Mouse (Mus musculus) 3T3-L1 (cell line): ENCODE measurements around the gene Mon2.

ENCODE experiments used
- DNase-seq: peaks from one replicate; pipeline ENCODE4 v3.0.0-alpha.2; 2015; ENCODE audit warnings: low read depth, low spot score

Gene Mon2

GRCm38 (mm10) chr10:123076245-123077023 lies at the start of gene Mon2:
Gene Mon2, minus strand, starts transcription at chr10:123076505.
- DNase-seq = peak; percentile 93

GRCm38 (mm10) chr10:123120666-123121392 lies 44.5 kb upstream of the Mon2 start:
- DNase-seq = peak; percentile 32

- no peak for DNase-seq
Observed at GRCm38 (mm10) chr10:123116861-123117260, 40.6 kb upstream of the Mon2 start.

DNA sequence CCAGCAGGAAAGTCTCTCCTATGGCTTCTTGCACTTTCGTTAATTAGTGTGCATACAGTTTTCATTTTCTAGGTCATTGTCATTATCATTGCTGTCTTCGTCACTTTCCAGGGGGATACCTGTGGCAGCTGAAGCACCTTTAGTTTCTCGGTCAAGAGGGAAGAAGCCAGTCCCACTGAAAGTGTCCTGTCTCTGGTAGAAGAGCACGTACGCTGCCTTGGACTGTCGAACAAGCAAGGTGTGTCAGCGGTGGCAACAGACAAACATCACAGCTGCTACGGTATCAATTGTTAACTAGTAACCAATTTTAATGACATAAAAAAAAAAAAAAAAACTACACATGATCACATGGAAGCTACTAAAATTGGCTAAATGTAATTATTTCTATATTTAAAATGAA lies 37.2 kb upstream of the Mon2 start:
- no peak for DNase-seq

DNA sequence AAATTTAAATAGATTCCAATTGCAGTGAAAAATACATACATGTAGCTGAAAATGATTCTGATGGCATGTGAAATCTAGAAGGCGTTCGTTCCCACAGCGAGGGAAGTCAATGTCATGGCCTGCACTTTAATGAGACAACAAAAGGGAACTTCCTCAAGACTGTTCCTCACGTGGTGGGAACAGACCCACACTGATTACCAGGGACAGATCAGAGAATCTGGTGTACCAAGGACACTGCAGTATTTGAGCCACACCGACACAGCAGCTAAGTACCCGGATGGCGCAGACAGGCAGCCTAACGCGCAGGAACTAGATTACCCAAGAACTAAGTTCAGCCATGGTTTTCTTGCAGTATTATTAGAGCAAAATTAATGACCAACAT lies 36.5 kb upstream of the Mon2 start:
- no peak for DNase-seq

DNA sequence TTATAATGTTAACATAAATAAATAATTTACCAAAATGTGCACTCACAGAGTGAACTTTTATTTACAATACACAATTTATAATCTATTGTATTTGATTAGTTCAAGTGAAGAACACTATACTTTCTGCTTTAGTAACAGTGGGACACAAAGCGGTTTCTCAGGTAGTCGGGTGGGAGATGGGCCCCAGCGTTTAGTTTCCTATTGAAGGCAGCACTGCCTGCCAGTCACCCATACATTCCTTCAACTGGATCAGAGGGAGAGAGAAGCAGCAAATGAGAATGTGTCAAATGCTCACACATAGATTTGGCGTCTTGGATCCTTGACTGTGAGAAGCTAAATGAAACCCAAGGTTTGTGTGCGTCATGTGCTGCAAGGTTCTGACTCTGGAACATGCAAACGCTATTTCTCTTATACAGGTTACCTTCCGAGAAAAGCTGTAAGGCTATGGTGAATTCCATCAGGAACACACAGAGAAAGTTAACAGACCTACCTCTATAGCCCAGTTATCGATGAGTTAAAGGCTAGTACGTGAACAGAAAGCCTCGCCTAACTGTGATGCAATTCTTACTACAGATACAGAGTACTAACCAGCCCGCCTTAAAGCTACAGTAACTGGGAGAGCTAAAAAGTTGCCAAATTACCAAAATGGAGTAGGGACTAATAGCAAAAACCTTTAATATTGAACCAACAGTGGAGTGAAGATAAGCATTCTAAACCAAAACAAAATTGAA lies 35.9 kb upstream of the Mon2 start:
- no peak for DNase-seq

- DNase-seq = no peak
Observed at GRCm38 (mm10) chr10:123110548-123110947, 34.2 kb upstream of the Mon2 start.

DNA sequence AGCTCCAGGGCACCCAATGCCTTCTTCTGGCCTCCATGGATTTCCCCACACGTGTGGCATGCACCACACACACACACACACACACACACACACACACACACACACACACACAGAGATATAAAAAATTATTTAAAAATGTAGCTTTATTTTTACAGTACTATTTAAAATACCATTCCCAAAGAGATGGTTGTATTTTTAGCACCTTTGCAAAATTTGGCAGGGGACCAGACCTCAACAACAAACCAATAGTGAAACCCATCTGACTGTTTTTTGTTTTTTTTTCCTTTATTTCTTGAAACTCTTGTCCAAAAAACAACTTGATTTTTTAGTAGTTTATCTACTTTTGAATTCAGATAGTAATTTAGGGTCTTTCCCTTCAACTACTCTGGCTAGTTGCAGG lies 32.2 kb upstream of the Mon2 start:
- no peak for DNase-seq

DNA sequence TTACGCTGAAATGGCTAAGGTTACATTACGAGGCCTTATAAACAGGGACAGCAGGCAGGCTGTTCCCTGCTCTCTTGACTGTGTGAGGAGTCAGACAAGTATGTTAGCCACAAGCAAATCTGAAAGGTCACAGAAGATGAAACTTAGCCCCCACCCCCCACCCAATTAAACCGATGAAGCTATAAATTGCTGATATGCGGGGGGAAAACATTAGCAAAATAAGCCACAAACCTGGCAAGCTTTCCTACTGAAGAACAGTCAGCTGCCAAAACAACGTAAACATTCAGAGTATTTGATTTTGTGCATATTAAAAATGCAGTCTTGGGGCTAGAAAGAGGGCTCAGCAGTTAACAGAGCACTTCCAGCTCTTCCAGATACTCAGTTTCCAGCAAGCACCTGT lies 31.8 kb upstream of the Mon2 start:
- DNase-seq = no peak

DNA sequence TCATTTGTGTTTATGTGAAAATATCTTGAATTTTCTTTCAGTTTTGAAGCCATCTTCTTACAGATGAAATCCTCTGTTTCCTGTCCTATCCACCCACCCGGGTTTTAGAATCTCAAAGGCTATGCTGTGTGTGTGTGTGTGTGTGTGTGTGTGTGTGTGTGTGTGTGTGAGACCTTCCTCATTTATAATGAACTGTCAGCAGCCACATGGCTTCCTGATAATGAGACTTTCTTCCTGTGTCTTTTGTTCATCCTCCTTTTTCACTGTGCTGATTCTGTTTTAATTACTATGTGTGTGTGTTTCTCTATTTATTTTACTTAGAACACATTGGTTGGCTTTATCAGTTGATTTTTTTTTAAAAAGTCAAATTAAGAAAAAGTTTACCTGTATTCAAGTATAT lies 25.0 kb upstream of the Mon2 start:
- DNase-seq = no peak

GRCm38 (mm10) chr10:123100584-123100983 lies 24.3 kb upstream of the Mon2 start:
- DNase-seq = no peak

- peak; percentile 28 for DNase-seq
Observed at GRCm38 (mm10) chr10:123094504-123094903, 18.2 kb upstream of the Mon2 start.

- no peak for DNase-seq
Observed at GRCm38 (mm10) chr10:123092577-123092976, 16.3 kb upstream of the Mon2 start.

- peak; percentile 75 for DNase-seq
Observed at GRCm38 (mm10) chr10:123091737-123092136, 15.4 kb upstream of the Mon2 start.

DNA sequence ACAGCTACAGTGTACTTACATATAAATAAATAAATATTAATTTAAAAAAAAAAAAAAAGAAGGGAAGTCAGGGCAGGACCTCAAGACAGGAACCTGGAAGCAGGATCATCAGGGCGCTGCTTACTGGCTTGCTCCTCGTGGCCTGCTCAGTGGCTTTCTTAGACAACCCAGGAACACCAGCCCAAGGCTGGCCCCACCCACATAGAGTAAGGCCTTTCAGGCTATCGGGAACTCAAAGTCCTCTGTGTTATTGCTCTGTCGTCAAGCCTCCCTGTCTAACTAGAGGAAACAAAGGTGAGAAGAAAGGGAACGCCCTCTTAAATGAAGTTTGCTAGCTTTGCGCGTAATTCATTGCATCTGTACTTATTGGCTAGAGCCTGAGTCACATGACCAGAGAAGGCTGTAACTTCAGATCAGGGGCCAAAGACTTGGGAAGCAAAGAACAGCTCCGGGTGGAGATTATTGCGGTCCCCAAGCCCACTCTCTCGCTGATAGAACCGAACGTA lies 13.2 kb upstream of the Mon2 start:
- no peak for DNase-seq

GRCm38 (mm10) chr10:123086847-123087246 lies 10.5 kb upstream of the Mon2 start:
- DNase-seq = no peak

DNA sequence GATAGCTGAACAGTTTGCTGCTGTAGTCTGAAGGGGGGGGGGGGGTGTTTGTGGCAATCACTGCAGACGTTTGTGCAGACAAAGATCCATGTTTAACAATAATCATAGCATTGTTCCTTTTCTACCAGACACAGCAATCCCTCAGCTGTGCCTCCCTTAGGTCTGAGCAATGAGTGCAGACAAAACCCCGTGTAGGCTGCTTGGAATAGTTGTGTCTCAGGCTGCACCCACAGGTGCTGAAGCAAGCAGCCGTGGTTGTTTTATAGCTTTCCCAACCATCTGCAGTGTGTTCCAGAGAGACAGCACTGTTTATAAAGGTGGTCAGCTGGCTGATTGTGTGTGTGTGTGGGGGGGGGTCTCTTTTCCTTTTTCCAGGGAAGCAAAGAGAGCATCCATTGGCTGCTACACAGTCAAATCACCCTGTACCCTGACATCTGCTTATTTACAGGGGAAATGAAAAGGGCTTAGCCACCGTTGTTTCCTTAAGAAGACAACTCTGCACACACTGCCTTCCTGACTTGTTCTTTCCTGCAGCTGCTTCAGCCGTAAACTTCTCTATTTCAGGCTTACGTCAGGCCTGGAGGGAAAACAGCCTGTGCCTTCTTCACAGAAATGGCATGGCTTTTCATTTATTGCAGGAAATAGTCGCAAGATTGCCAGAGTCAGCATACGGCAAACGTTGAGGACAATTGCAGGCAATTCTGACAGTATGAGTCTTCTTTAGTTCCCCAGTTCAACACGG lies 8.8 kb upstream of the Mon2 start:
- no peak for DNase-seq

DNA sequence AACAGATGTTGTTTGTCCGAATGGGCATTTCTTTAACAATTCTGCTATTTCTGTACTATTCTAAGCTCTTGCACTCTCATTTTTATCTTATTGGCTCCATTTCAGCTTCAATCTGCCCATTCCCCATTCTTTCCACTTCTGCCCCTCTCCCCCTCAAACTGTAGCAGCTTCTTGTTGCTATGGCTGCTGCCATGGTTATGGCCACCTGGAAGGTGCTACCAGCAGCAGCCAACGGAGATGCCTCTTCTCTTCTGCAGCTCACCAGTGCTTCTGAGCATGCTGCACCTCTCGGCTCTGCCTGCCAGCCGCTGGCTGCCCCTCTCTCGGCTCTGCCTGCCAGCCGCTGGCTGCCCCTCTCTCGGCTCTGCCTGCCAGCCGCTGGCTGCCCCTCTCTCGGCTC lies 8.0 kb upstream of the Mon2 start:
- no peak for DNase-seq

DNA sequence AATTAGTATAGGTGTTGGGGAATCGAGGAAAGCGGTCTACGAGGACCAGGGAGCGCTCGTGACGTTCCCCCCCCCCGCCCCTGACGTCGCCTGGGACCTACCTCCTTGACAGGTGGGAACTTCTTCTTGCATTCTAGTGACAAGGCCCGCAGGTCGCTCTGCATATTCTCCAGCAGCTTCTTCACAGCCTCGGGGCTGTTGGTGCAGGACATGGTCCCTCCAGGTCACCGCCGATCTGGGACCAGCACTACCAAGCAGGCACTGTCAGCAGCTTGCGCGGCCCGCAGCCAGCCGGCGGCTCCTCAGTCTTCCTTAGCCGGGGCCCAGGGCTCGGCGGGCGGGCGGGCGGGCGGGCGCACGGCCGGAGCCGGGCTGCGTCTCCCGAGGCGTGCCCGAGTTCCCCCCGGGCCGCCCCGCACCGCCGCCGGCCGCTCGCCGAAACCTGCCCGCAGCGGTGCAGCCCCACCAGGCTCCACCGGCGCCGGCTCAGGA lies 508 bp downstream of the Mon2 start:
- peak; percentile 10 for DNase-seq

GRCm38 (mm10) chr10:123071997-123072396 lies 4.3 kb downstream of the Mon2 start:
- no peak for DNase-seq

- no peak for DNase-seq
Observed at GRCm38 (mm10) chr10:123063021-123063420, 13.3 kb downstream of the Mon2 start.
